In genomic region chr7:24427168-24427567, GRCm38 (mm10) we compare ENCODE assay signal across 48 mouse cellular contexts. TPM values are rescaled to one million over a fixed set of nuclear protein-coding genes. Genes with fewer than 3 reads are reported as not detected.
"Had no signal": no experiment of that assay in that cellular context is flagged by ENCODE, and none has a peak within 500 bp of the region (broad histone marks: within the 10 kb centered on the region; RNA-seq: fewer than 3 reads in every experiment).

No protein-coding gene starts in this region.

- H3K9me3 ChIP-seq: heart, embryonic 12.5 days; heart, embryonic 13.5 days; heart, embryonic 15.5 days; hindbrain, embryonic 12.5 days; hindbrain, embryonic 13.5 days; hindbrain, embryonic 15.5 days; intestine, embryonic 15.5 days; kidney, embryonic 15.5 days had no signal

- H3K4me3 ChIP-seq: heart, embryonic 12.5 days; heart, embryonic 13.5 days; heart, embryonic 15.5 days; hindbrain, embryonic 10.5 days; hindbrain, embryonic 12.5 days; hindbrain, embryonic 13.5 days; hindbrain, embryonic 15.5 days; intestine, embryonic 15.5 days; kidney, embryonic 15.5 days; layer of hippocampus, adult 2 months; left cerebral cortex, adult 2 months had no signal

- H3K27me3 ChIP-seq: hindbrain, embryonic 12.5 days; hindbrain, embryonic 15.5 days had no signal

- H3K36me3 ChIP-seq: heart, embryonic 15.5 days; hindbrain, embryonic 15.5 days; intestine, embryonic 15.5 days had no signal

- ATAC-seq: hindbrain, embryonic 16.5 days; hindbrain, postnatal 0 days; inflammation-experienced regulatory T-cells, adult 6 months; intestine, embryonic 15.5 days; intestine, embryonic 16.5 days; intestine, postnatal 0 days had no signal

- H3K9ac ChIP-seq: heart, embryonic 12.5 days; heart, embryonic 13.5 days; heart, embryonic 15.5 days; hindbrain, embryonic 12.5 days; hindbrain, embryonic 13.5 days; hindbrain, embryonic 14.5 days; hindbrain, embryonic 15.5 days; intestine, embryonic 15.5 days; kidney, embryonic 15.5 days had no signal

- DNase-seq: heart, postnatal 10 days; heart, postnatal 14 days; heart, postnatal 36 days; heart, postnatal 4 days; kidney, adult 11 months; kidney, adult 18-20 months; kidney, adult 2 months; kidney, adult 8-10 months; kidney, adult 9 months; kidney, postnatal 10 days; kidney, postnatal 14 days; kidney, postnatal 25 days; kidney, postnatal 36 days; kidney, postnatal 4 days; layer of hippocampus, adult 9-11 months; layer of hippocampus, postnatal 36 days had no signal

- H3K27ac ChIP-seq: heart, embryonic 13.5 days; heart, embryonic 15.5 days; hindbrain, embryonic 10.5 days; hindbrain, embryonic 12.5 days; hindbrain, embryonic 13.5 days; hindbrain, embryonic 14.5 days; hindbrain, embryonic 15.5 days; hindbrain, postnatal 0 days; intestine, embryonic 15.5 days; kidney, embryonic 15.5 days; kidney, postnatal 0 days; layer of hippocampus, adult 2 months; left cerebral cortex, adult 2 months had no signal

- H3K4me2 ChIP-seq: heart, embryonic 11.5 days; heart, embryonic 12.5 days; heart, embryonic 13.5 days; heart, embryonic 15.5 days; hindbrain, embryonic 12.5 days; hindbrain, embryonic 13.5 days; hindbrain, embryonic 14.5 days; hindbrain, embryonic 15.5 days; intestine, embryonic 15.5 days; kidney, embryonic 15.5 days had no signal

RNA-seq across cellular contexts. Expression of gene Irgc1, which starts 24.9 kb away (rescaled TPM):
- total RNA-seq: heart, postnatal 10 days; heart, postnatal 14 days; heart, postnatal 25 days; heart, postnatal 36 days; heart, postnatal 4 days; hematopoietic stem cell, adult 5-6 weeks; hindbrain, postnatal 0 days; layer of hippocampus, adult 18-20 months; layer of hippocampus, adult 2 months; layer of hippocampus, adult 8-10 months; layer of hippocampus, postnatal 10 days; layer of hippocampus, postnatal 14 days; layer of hippocampus, postnatal 25 days; layer of hippocampus, postnatal 36 days had no signal
- polyA plus RNA-seq: heart, embryonic 11.5 days; heart, embryonic 12.5 days; heart, embryonic 13.5 days; heart, embryonic 14.5 days; heart, embryonic 15.5 days; heart, postnatal 0 days; hindbrain, embryonic 10.5 days; hindbrain, embryonic 11.5 days; hindbrain, embryonic 12.5 days; hindbrain, embryonic 13.5 days; hindbrain, embryonic 14.5 days; hindbrain, embryonic 15.5 days; hindbrain, embryonic 16.5 days; hindbrain, postnatal 0 days; inflammation-experienced regulatory T-cells, adult 6 months; intestine, embryonic 14.5 days; intestine, embryonic 15.5 days; intestine, postnatal 0 days; kidney, embryonic 14.5 days; kidney, embryonic 15.5 days; kidney, embryonic 16.5 days; kidney, postnatal 0 days had no signal

RNA-seq across cellular contexts. Expression of gene Cadm4, which starts 54.7 kb away (rescaled TPM):
- polyA plus RNA-seq: inflammation-experienced regulatory T-cells, adult 6 months had no signal
